Mouse (Mus musculus) spleen, adult 2 months (tissue): ENCODE measurements around the gene Chd5. TPM values are rescaled to one million over a fixed set of nuclear protein-coding genes. Genes with fewer than 3 reads are reported as not detected.

Experiments used
- DNase-seq, 2 experiments: peaks; one replicate each; pipeline versions ENCODE4 v3.0.0 to v3.0.0-alpha.2; 2012 to 2021; ENCODE audit warnings: low spot score in 2 of 2, low read depth in 1 of 2
- H3K27ac ChIP-seq: fragments of 200-500 bp; 2 replicates; pipeline ENCODE4 v1.5.1; 2012; ENCODE audit warnings: low read length, inconsistent platforms; ENCODE audit not compliant: insufficient read depth
- H3K27me3 ChIP-seq: fragments of 200-500 bp; 2 replicates; pipeline ENCODE4 v1.6.1; 2012; ENCODE audit warnings: mild to moderate bottlenecking, moderate library complexity, low read length, inconsistent platforms; ENCODE audit not compliant: control insufficient read depth, insufficient read depth
- H3K36me3 ChIP-seq: fragments of 200-500 bp; 2 replicates; pipeline ENCODE4 v1.6.1; 2012; ENCODE audit warnings: mild to moderate bottlenecking, low read length, inconsistent platforms; ENCODE audit not compliant: control insufficient read depth, insufficient read depth
- H3K4me1 ChIP-seq: fragments of 200-500 bp; 2 replicates; pipeline ENCODE4 v1.6.1; 2011; ENCODE audit warnings: inconsistent platforms; ENCODE audit not compliant: control insufficient read depth, insufficient read depth, insufficient read length
- H3K4me3 ChIP-seq: fragments of 200-500 bp; 2 replicates; pipeline ENCODE4 v1.5.1; 2011; ENCODE audit warnings: mild to moderate bottlenecking, inconsistent platforms; ENCODE audit not compliant: insufficient read depth, insufficient read length; ENCODE audit errors: extremely low read depth
- CTCF ChIP-seq: fragments of 200-500 bp; IDR thresholded peaks from 2 replicates; pipeline ENCODE4 v1.5.1; 2011; ENCODE audit warnings: mild to moderate bottlenecking, inconsistent platforms; ENCODE audit not compliant: insufficient read depth, insufficient read length, insufficient replicate concordance; ENCODE audit errors: extremely low read depth
- POLR2A ChIP-seq: fragments of 200-500 bp; IDR thresholded peaks from 2 replicates; pipeline ENCODE4 v1.6.1; 2011; ENCODE audit warnings: low read depth, low read length, inconsistent platforms
- WGBS: fragments of 180-500 bp; shearing (Covaris S2); methylation state at CpG from one replicate; pipeline ENCODE4 v1.1.7; 2018; 5-methylcytosine and 5-hydroxymethylcytosine counted together
- polyA plus RNA-seq: library from polyadenylated mRNA; depleted of rRNA; stranded (reverse); fragments of >200 nt; gene quantifications from 2 replicates; pipeline ENCODE4 v1.2.3, GENCODE M21; 2012

The Chd5 gene
- polyA plus RNA-seq, 1 experiment, result 0.11 TPM

DNA sequence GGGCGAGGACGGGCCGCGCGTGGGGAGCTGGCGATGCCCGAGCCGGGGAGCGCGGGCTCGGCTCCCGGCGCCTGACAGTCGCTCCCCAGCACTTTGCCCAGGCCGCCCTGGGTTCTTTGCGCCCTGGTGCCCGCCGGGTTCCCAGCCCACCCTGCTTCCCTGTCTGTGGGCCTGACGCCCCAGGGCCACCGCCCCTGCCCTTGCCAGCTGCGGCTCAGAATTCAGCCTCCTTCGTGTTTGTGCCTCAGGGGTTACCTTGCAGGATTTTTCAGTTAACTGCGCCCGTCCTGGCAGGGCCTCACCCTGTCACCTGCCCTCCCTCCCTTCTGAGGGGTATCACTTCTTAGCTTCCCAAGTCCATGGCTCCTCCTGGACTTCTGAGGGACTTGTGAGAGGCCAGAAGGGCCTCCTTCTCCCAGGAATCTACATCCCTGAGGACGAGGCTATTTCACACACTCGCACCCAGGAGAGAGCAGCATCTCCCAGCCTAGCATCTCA, 891 bp downstream of the Chd5 start:
- peaks cover 13% of the 10 kb centered on the region for H3K27me3 ChIP-seq
- 17% methylated on average over 12 of the region's 26 CpGs for WGBS
- no peak overlapping the region for H3K4me3 ChIP-seq
- H3K4me1 ChIP-seq, result no peaks in the 10 kb centered on the region; the same call in 1 of the 2 replicates
- DNase-seq, result no peak
- no peak for TF ChIP-seq POLR2A
- no peak for TF ChIP-seq CTCF
- H3K27ac ChIP-seq, result no peak overlapping the region
- no peaks in the 10 kb centered on the region; the same call in 1 of the 2 replicates for H3K36me3 ChIP-seq

DNA sequence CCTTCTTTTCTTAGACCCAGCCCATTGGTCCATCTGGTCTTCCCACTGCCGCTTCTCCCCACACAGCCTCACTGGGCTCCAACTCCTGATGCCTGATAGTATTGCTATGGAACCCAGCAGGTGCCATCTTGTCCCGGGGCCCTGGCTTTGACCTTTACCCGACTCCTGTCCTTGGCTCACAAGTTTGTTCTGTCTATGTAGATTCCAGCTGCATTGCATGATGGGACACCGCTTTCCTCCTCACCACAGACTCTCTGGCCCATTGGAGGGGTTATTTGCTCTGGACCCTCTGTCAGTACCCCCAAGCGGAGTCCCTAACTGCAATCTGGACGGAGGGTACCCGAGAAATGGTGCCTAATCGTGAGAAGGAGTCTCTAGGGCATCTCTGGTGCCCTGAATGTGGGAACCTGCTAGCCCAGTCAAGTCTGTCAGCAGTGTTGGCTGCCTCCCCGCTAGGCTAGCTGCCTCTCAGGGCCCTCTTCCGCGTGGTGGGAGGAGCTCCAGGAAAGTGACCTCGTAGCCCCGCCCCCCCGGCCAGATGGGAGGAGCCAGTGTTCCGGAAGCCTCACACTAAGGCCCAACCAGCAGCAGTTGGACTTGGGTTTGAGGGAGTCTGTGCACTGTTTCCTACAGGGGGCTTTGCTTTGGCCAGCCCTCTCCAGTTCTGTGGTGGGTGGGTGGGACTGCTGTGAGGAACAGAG, 2.3 kb downstream of the Chd5 start:
- H3K36me3 ChIP-seq, result no peaks in the 10 kb centered on the region
- H3K4me3 ChIP-seq, result no peak overlapping the region
- no peaks in the 10 kb centered on the region; the same call in 1 of the 2 replicates for H3K4me1 ChIP-seq
- peaks cover 13% of the 10 kb centered on the region for H3K27me3 ChIP-seq
- 48% methylated on average over 15 of the region's 15 CpGs for whole genome bisulfite sequencing
- no peak for DNase-seq
- no peak overlapping the region for H3K27ac ChIP-seq
- no peak for TF ChIP-seq CTCF
- no peak for TF ChIP-seq POLR2A

DNA sequence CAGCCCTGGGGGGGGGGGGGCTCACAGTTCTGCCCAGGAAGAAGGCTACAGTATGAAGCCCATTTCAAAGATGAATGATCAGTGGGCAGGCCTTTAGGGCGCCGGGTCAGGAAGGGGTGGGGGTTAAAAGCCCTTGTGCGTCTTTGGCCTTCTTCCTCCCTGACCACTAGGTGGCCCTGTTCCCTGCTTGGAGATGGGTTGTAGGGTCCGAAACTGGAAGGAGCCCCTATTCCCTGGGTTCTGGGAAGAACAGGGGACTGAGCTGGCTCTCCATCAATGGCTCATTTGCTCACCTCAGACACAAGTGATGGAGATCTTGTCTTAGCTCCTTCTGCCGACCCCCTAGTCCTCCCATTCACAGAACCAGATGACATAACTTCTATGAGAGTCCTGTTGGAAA, 4.8 kb downstream of the Chd5 start:
- H3K36me3 ChIP-seq, result no peaks in the 10 kb centered on the region
- H3K4me3 ChIP-seq, result no peak overlapping the region
- no peaks in the 10 kb centered on the region for H3K4me1 ChIP-seq
- peaks cover 12% of the 10 kb centered on the region for H3K27me3 ChIP-seq
- DNase-seq, result no peak
- WGBS, result 12% methylated on average over 5 of the region's 5 CpGs
- TF ChIP-seq CTCF, result peak; percentile 43; the same call in 1 of the 2 replicates
- TF ChIP-seq POLR2A, result no peak
- no peak overlapping the region for H3K27ac ChIP-seq

DNA sequence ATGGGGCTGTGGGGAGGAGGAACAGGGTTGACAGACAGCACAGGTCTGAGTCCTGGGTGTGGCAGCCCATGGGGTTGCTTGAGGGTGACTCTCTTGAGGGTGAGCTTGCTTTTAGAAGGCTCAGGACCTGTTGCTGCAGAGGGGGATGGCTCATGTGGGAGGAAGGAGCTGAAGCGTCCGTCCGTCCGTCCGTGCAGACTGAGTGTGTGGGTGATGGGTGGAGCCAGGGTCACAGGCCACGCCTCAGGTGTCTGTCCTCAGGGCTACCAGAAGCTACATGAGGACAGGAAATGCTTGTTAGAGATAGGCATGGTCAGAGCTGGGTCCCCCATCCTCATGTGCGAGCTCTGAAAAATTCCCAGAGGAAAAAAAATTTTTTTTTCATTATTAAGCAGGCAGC, 6.2 kb downstream of the Chd5 start:
- peaks cover 2% of the 10 kb centered on the region; the same call in 1 of the 2 replicates for H3K27me3 ChIP-seq
- H3K27ac ChIP-seq, result no peak overlapping the region
- no peak for DNase-seq
- WGBS, result 44% methylated on average over 7 of the region's 7 CpGs
- no peaks in the 10 kb centered on the region for H3K36me3 ChIP-seq
- no peaks in the 10 kb centered on the region for H3K4me1 ChIP-seq
- TF ChIP-seq CTCF, result no peak
- TF ChIP-seq POLR2A, result no peak
- H3K4me3 ChIP-seq, result no peak overlapping the region

DNA sequence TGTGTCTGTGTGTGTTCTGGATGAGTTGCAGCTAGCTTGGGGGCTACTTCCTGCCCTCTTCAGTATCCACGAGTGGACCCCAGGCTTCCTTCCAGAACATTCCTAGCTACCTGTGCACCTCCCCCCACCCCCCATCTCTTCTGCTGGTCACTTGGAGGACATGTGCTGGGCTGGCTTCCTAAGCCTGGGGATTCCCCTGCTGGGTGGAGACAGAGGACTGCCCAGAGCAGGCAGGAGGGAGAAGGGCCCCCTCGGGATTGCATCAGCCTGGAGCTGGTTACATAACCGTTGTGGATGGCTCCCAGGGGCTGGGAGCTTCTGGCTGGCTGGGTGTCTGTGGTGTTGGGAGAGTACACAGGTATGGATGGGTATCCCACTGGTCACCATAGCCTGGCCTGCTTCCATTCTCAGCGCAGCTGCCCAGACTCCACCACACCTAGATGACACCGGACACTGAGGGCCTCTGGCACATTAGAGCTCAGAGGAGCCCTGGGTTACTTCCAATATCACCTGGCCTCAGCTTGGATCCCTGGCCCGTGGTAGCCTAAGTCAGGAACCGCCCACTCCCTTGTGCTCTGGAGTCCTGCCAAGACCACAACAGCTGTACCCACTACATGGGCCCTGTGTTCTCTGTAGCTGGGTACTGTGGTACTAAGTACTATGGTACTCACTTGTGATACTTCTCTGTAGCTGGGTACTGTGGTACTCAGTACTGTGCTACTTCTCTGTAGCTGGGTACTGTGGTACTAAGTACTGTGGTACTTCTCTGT, 6.9 kb downstream of the Chd5 start:
- TF ChIP-seq CTCF (no peak), POLR2A (no peak)
- DNase-seq, result no peak
- Histone ChIP-seq H3K4me3 (no peak overlapping the region), H3K27me3 (peaks cover 4% of the 10 kb centered on the region; the same call in 1 of the 2 replicates), H3K36me3 (no peaks in the 10 kb centered on the region), H3K4me1 (no peaks in the 10 kb centered on the region), H3K27ac (no peak overlapping the region)
- WGBS, result 36% methylated on average over 7 of the region's 7 CpGs

DNA sequence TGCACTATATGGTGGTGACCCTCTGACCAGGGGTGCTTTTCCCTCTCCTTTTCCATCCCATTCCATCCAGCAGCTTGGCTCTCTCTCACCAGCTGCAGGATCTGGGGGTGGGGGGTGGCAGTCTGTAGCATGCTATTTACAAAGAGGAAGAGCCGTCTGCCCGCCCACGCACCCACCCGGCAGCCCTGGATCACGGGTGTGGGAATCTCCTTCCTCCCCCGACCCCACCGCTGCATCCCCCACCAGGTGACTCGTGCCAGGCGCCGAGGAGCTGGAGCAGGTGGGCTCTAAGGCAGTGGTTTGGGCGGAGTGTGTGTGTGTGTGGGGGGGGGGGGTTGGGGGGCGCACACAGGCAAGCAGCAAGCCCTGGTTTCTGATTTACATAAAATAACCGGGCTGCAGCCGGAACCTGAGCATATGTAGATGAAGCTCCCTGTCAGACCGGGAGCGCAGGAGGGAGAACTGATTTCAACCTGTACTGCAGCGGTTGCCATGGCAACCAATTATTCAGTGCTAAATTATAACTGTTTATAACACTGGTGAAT, 11.5 kb downstream of the Chd5 start:
- TF ChIP-seq CTCF (no peak), POLR2A (no peak)
- H3K4me1 ChIP-seq, result peaks cover 2% of the 10 kb centered on the region; the same call in 1 of the 2 replicates
- no peaks in the 10 kb centered on the region for H3K36me3 ChIP-seq
- peaks cover 6% of the 10 kb centered on the region; the same call in 1 of the 2 replicates for H3K27me3 ChIP-seq
- no peak overlapping the region for H3K27ac ChIP-seq
- DNase-seq, result no peak
- no peak overlapping the region for H3K4me3 ChIP-seq
- 6% methylated on average over 17 of the region's 17 CpGs for WGBS
